Mouse (Mus musculus) ES-E14 (cell line): ENCODE data around the gene Slc3a2. TPM values are rescaled to one million over a fixed set of nuclear protein-coding genes. Genes with fewer than 3 reads are reported as not detected.

Experiments used
- DNase-seq: peaks from one replicate; pipeline ENCODE4 v3.0.0-alpha.2; 2013; ENCODE audit warnings: low read depth, low spot score
- H3K27ac ChIP-seq: 2 replicates; pipeline ENCODE4 v1.5.1; 2012; ENCODE audit warnings: low read depth, mild to moderate bottlenecking, low read length, moderate library complexity, mixed read lengths; ENCODE audit not compliant: poor library complexity, insufficient read depth, severe bottlenecking
- H3K36me3 ChIP-seq: 2 replicates; pipeline ENCODE4 v1.6.1; 2012; ENCODE audit warnings: mild to moderate bottlenecking, low read length, moderate library complexity, mixed read lengths; ENCODE audit not compliant: control insufficient read depth, poor library complexity, insufficient read depth, severe bottlenecking
- H3K4me1 ChIP-seq, 2 experiments: fragments of 150-350 bp in 1 of 2; sonication (generic) in 1 of 2; 2 replicates each; pipeline ENCODE4 v1.6.1; 2012; ENCODE audit warnings: low read length in 2 of 2, mild to moderate bottlenecking in 1 of 2, mixed read lengths in 1 of 2; ENCODE audit not compliant: control insufficient read depth in 2 of 2, insufficient read depth in 2 of 2, poor library complexity in 1 of 2
- H3K4me3 ChIP-seq, 2 experiments: fragments of 150-350 bp in 1 of 2; sonication (generic) in 1 of 2; 2 replicates each; pipeline ENCODE4 v1.5.1; 2012; ENCODE audit warnings: low read length in 2 of 2, low read depth in 1 of 2, mild to moderate bottlenecking in 1 of 2, mixed read lengths in 1 of 2; ENCODE audit not compliant: insufficient read depth in 1 of 2, poor library complexity in 1 of 2, severe bottlenecking in 1 of 2
- H3K9ac ChIP-seq: 2 replicates; pipeline ENCODE4 v1.6.1; 2012; ENCODE audit warnings: low read depth, mild to moderate bottlenecking, low read length, mixed read lengths; ENCODE audit not compliant: poor library complexity, insufficient read depth, severe bottlenecking
- H3K9me3 ChIP-seq: fragments of 150-350 bp; sonication (generic); 2 replicates; pipeline ENCODE4 v1.6.1; 2012; ENCODE audit warnings: low read depth, mild to moderate bottlenecking, low read length; ENCODE audit not compliant: control insufficient read depth, insufficient read depth
- CHD2 ChIP-seq: IDR thresholded peaks from 2 replicates; pipeline ENCODE4 v1.6.1; 2014; ENCODE audit warnings: mild to moderate bottlenecking, low read depth, low read length, inconsistent platforms
- HCFC1 ChIP-seq: IDR thresholded peaks from 2 replicates; pipeline ENCODE4 v1.6.1; 2012; ENCODE audit warnings: low read length, inconsistent platforms, borderline replicate concordance; ENCODE audit not compliant: insufficient read depth
- MAFK ChIP-seq: IDR thresholded peaks from 2 replicates; pipeline ENCODE4 v1.6.1; 2014; ENCODE audit warnings: mild to moderate bottlenecking, low read depth, low read length, inconsistent platforms; ENCODE audit not compliant: insufficient read depth
- ZC3H11A ChIP-seq: IDR thresholded peaks from 2 replicates; pipeline ENCODE4 v1.6.1; 2012; ENCODE audit warnings: low read depth, mild to moderate bottlenecking, inconsistent platforms, low read length, borderline replicate concordance
- ZNF384 ChIP-seq: IDR thresholded peaks from 2 replicates; pipeline ENCODE4 v1.6.1; 2012; ENCODE audit warnings: low read depth, low read length, inconsistent platforms
- in situ Hi-C, 2 experiments: fragments of 600-800 bp; cut with MboI; formaldehyde crosslinking; loops; one replicate each; pipeline ENCODE4 v1.15.1; 2025; ENCODE audit warnings: low sequenced_read_pairs in 2 of 2, inconsistent platforms in 1 of 2; ENCODE audit not compliant: unreplicated experiment in 2 of 2
- total RNA-seq: library from RNA; depleted of rRNA; stranded (reverse); fragments of 300-350 nt; gene quantifications from 2 replicates; pipeline ENCODE4 v1.2.3, GENCODE M21; 2012

Gene Slc3a2
- total RNA-seq, 1 experiment: 354 TPM

- H3K27ac ChIP-seq: no peak overlapping the region
- no peaks in the 10 kb centered on the region for H3K36me3 ChIP-seq
- no peak for DNase-seq
- no peaks in the 10 kb centered on the region for H3K9me3 ChIP-seq
- TF ChIP-seq ZC3H11A (no peak), HCFC1 (no peak), CHD2 (no peak), MAFK (no peak), ZNF384 (no peak)
- in situ Hi-C loops: no loop called here
- H3K4me1 ChIP-seq: peaks cover 0 to under 1% of the 10 kb centered on the region in 2 experiments; a peak in 1 of 4 replicates
- H3K9ac ChIP-seq: no peak overlapping the region
- no peak overlapping the region for H3K4me3 ChIP-seq
Measured at GRCm38 (mm10) chr19:8672859-8673258, 50.3 kb downstream of the Slc3a2 start.

GRCm38 (mm10) chr19:8665746-8666145 lies 57.4 kb downstream of the Slc3a2 start:
- TF ChIP-seq HCFC1: no peak
- no peak for TF ChIP-seq ZC3H11A
- no peak for TF ChIP-seq ZNF384
- DNase-seq: no peak
- H3K36me3 ChIP-seq: no peaks in the 10 kb centered on the region
- in situ Hi-C loops: no loop called here
- H3K9ac ChIP-seq: no peak overlapping the region
- H3K4me3 ChIP-seq: no peak overlapping the region
- H3K9me3 ChIP-seq: no peaks in the 10 kb centered on the region
- H3K27ac ChIP-seq: no peak overlapping the region
- H3K4me1 ChIP-seq: peaks cover 0 to 5% of the 10 kb centered on the region in 2 experiments; a peak in 1 of 4 replicates

GRCm38 (mm10) chr19:8664859-8665258 lies 58.3 kb downstream of the Slc3a2 start:
- no peak for TF ChIP-seq ZNF384
- TF ChIP-seq ZC3H11A: no peak
- no peak for TF ChIP-seq CHD2
- TF ChIP-seq HCFC1: no peak
- TF ChIP-seq MAFK: no peak
- no peak overlapping the region for H3K4me3 ChIP-seq
- no peak overlapping the region for H3K9ac ChIP-seq
- H3K36me3 ChIP-seq: no peaks in the 10 kb centered on the region
- no peak for DNase-seq
- in situ Hi-C loops: no loop called here
- H3K27ac ChIP-seq: no peak overlapping the region
- no peaks in the 10 kb centered on the region for H3K9me3 ChIP-seq
- H3K4me1 ChIP-seq: peaks cover 0 to 5% of the 10 kb centered on the region in 2 experiments; a peak in 1 of 4 replicates

GRCm38 (mm10) chr19:8663911-8664421 lies 59.2 kb downstream of the Slc3a2 start:
- no peak for TF ChIP-seq CHD2
- TF ChIP-seq ZC3H11A: no peak
- TF ChIP-seq ZNF384: no peak
- no peak for TF ChIP-seq HCFC1
- no peak for TF ChIP-seq MAFK
- no peaks in the 10 kb centered on the region for H3K36me3 ChIP-seq
- DNase-seq: no peak
- H3K4me3 ChIP-seq: no peak overlapping the region
- no peak overlapping the region; the same call in 1 of the 2 replicates for H3K27ac ChIP-seq
- H3K9ac ChIP-seq: no peak overlapping the region
- no peaks in the 10 kb centered on the region for H3K9me3 ChIP-seq
- peaks cover 0 to 5% of the 10 kb centered on the region in 2 experiments; a peak in 1 of 4 replicates for H3K4me1 ChIP-seq
- in situ Hi-C loops: no loop called here

GRCm38 (mm10) chr19:8663360-8663839 lies 59.8 kb downstream of the Slc3a2 start, which contains the start of gene Chrm1:
Chrm1 (plus strand) TSS chr19:8663789.
- in situ Hi-C loops: no loop called here
- no peak for TF ChIP-seq ZNF384
- no peak for TF ChIP-seq CHD2
- no peak for TF ChIP-seq MAFK
- no peak for TF ChIP-seq ZC3H11A
- no peak for TF ChIP-seq HCFC1
- Histone ChIP-seq H3K9ac (no peak within 1 kb of the TSS), H3K4me1 (peaks cover 0 to 5% of the 10 kb centered on the region in 2 experiments; a peak in 1 of 4 replicates), H3K4me3 (no peak within 1 kb of the TSS), H3K27ac (no peak within 1 kb of the TSS; the same call in 1 of the 2 replicates), H3K36me3 (no peaks in the 10 kb centered on the region), H3K9me3 (no peaks in the 10 kb centered on the region)
- no peak for DNase-seq
